Mouse (Mus musculus) kidney, adult 10 weeks (tissue): ENCODE results near the gene Olfr625-ps1. TPM values are rescaled to one million over a fixed set of nuclear protein-coding genes. Genes with fewer than 3 reads are reported as not detected.

Experiments
- polyA plus RNA-seq: library from polyadenylated mRNA; stranded (reverse); fragments of 350-450 nt; fragmentation: Illumina TruSeq; extraction: RNeasy Lipid Tissue Mini Kit (QIAGEN cat#74804); gene quantifications from one replicate; pipeline ENCODE4 v1.2.3, GENCODE M21; 2014; ENCODE audit warnings: low read depth, low replicate concordance

Gene Olfr625-ps1
- polyA plus RNA-seq = not detected

GRCm38 (mm10) chr7:103682420-103682819 lies at the start of gene Olfr625-ps1:
Gene Olfr625-ps1, plus strand, starts transcription at chr7:103682720.

GRCm38 (mm10) chr7:103642602-103643001 lies 39.9 kb upstream of the Olfr625-ps1 start, which contains the start of gene Olfr622:
Gene Olfr622, minus strand, starts transcription at chr7:103642702.

GRCm38 (mm10) chr7:103663598-103663997 lies 18.9 kb upstream of the Olfr625-ps1 start, which contains the start of gene Olfr623:
Gene Olfr623, minus strand, starts transcription at chr7:103663698.

GRCm38 (mm10) chr7:103671091-103671490 lies 11.4 kb upstream of the Olfr625-ps1 start, which contains the start of gene Olfr624:
Gene Olfr624, minus strand, starts transcription at chr7:103671191.

GRCm38 (mm10) chr7:103714371-103714770 lies 31.9 kb downstream of the Olfr625-ps1 start, which contains the start of gene Olfr243:
Gene Olfr243, plus strand, starts transcription at chr7:103714671.

GRCm38 (mm10) chr7:103730074-103730473 lies 47.6 kb downstream of the Olfr625-ps1 start, which contains the start of gene Olfr628:
Gene Olfr628, plus strand, starts transcription at chr7:103730374.

Other genes starting within 250 kb of the Olfr625-ps1 start
- gene Olfr605, start 237.3 kb upstream of the Olfr625-ps1 start, polyA plus RNA-seq = not detected
- not detected for gene Olfr606, start 233.7 kb upstream of the Olfr625-ps1 start, polyA plus RNA-seq
- gene Olfr607, start 218.6 kb upstream of the Olfr625-ps1 start, polyA plus RNA-seq = not detected
- not detected for gene Olfr608, start 212.8 kb upstream of the Olfr625-ps1 start, polyA plus RNA-seq
- gene Olfr609, start 184.7 kb upstream of the Olfr625-ps1 start, polyA plus RNA-seq = not detected
- not detected for gene Olfr610, start 170.6 kb upstream of the Olfr625-ps1 start, polyA plus RNA-seq
- not detected for gene Olfr611, start 161.9 kb upstream of the Olfr625-ps1 start, polyA plus RNA-seq
- not detected for gene Olfr612, start 140.0 kb upstream of the Olfr625-ps1 start, polyA plus RNA-seq
- gene Olfr613, start 134.6 kb upstream of the Olfr625-ps1 start, polyA plus RNA-seq = not detected
- not detected for gene Olfr615, start 126.6 kb upstream of the Olfr625-ps1 start, polyA plus RNA-seq
- gene Olfr616, start 113.6 kb upstream of the Olfr625-ps1 start, polyA plus RNA-seq = not detected
- not detected for gene Olfr617, start 109.7 kb upstream of the Olfr625-ps1 start, polyA plus RNA-seq
- not detected for gene Olfr618, start 92.6 kb upstream of the Olfr625-ps1 start, polyA plus RNA-seq
- gene Olfr619, start 82.1 kb upstream of the Olfr625-ps1 start, polyA plus RNA-seq = not detected
- gene Olfr620, start 70.2 kb upstream of the Olfr625-ps1 start, polyA plus RNA-seq = not detected
- not detected for gene Olfr622, start 40.0 kb upstream of the Olfr625-ps1 start, polyA plus RNA-seq
- not detected for gene Olfr623, start 19.0 kb upstream of the Olfr625-ps1 start, polyA plus RNA-seq
- gene Olfr624, start 11.5 kb upstream of the Olfr625-ps1 start, polyA plus RNA-seq = 0.44 TPM
- not detected for gene Olfr243, start 32.0 kb downstream of the Olfr625-ps1 start, polyA plus RNA-seq
- gene Olfr628, start 47.7 kb downstream of the Olfr625-ps1 start, polyA plus RNA-seq = not detected
- gene Olfr629, start 62.2 kb downstream of the Olfr625-ps1 start, polyA plus RNA-seq = not detected
- not detected for gene Olfr630, start 74.6 kb downstream of the Olfr625-ps1 start, polyA plus RNA-seq
- not detected for gene Olfr69, start 88.9 kb downstream of the Olfr625-ps1 start, polyA plus RNA-seq
- gene Olfr68, start 97.0 kb downstream of the Olfr625-ps1 start, polyA plus RNA-seq = not detected
- not detected for gene Olfr67, start 109.1 kb downstream of the Olfr625-ps1 start, polyA plus RNA-seq
- gene Hbb-bt, start 131.3 kb downstream of the Olfr625-ps1 start, polyA plus RNA-seq = 7.4 TPM
- 99.3 TPM for gene Hbb-bs, start 145.4 kb downstream of the Olfr625-ps1 start, polyA plus RNA-seq
- gene Hbb-bh2, start 157.8 kb downstream of the Olfr625-ps1 start, polyA plus RNA-seq = not detected
- not detected for gene Hbb-bh1, start 160.4 kb downstream of the Olfr625-ps1 start, polyA plus RNA-seq
- gene Hbb-y, start 170.5 kb downstream of the Olfr625-ps1 start, polyA plus RNA-seq = not detected
- not detected for gene Olfr66, start 203.5 kb downstream of the Olfr625-ps1 start, polyA plus RNA-seq
- gene Olfr64, start 211.8 kb downstream of the Olfr625-ps1 start, polyA plus RNA-seq = not detected
- gene Olfr65, start 220.8 kb downstream of the Olfr625-ps1 start, polyA plus RNA-seq = not detected
- gene Olfr631, start 246.1 kb downstream of the Olfr625-ps1 start, polyA plus RNA-seq = not detected